Mouse (Mus musculus): ENCODE measurements around the gene Olfr1415.

DNA sequence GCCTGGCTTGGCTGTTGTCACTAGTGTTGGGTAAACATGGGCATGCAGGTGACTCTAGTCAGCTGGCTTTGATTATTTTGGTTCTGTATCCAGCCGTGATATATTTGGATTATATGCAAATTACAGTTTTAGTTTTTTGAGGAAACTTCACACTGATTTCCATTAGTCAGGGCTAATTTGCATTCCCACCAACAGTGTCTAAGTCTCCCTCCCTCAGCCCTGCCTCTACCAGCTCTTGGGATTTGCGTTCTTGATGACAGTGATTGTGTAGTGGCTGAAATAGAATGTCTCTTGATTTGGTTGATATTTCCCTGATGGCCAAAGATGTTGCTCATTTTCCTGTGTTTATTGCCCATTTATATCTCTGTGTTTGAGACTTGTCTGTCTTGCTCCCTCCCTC lies 43.2 kb upstream of the Olfr1415 start:
- TF ChIP-seq MAZ (IDR thresholded peaks at IDR 0.05; ENCODE audit: low read depth, low read length) = no peak
- no peak for TF ChIP-seq MAX (IDR thresholded peaks at IDR 0.05; ENCODE audit: low read length)
- no peak for TF ChIP-seq CTCF (conservative IDR thresholded peaks at IDR 0.05 in 1 of 2, IDR thresholded peaks at IDR 0.05 in 1 of 2; ENCODE audit: low read depth in 2 of 2, low read length in 2 of 2)
- no peak for TF ChIP-seq ELF1 (IDR thresholded peaks at IDR 0.05; ENCODE audit: low read depth, low read length)
- TF ChIP-seq HCFC1 (IDR thresholded peaks at IDR 0.05; ENCODE audit: low read depth, low read length) = no peak
- no peak for TF ChIP-seq USF2 (conservative IDR thresholded peaks at IDR 0.05; ENCODE audit: low read depth, low read length)
- no peak for TF ChIP-seq RAD21 (IDR thresholded peaks at IDR 0.05; ENCODE audit: low read depth, low read length)
- no peak for TF ChIP-seq E2F4 (IDR thresholded peaks at IDR 0.05; ENCODE audit: insufficient replicate concordance, low read depth, low read length)
- no peak for TF ChIP-seq POLR2A (IDR thresholded peaks at IDR 0.05; ENCODE audit: low read depth, low read length)
